Mouse (Mus musculus) MEL (cell line): Measurements from ENCODE around the gene Serinc2. TPM values are rescaled to one million over a fixed set of nuclear protein-coding genes. Genes with fewer than 3 reads are reported as not detected.

Experiments used
- DNase-seq: peaks from one replicate; pipeline ENCODE4 v3.0.0; 2011; ENCODE audit warnings: low read depth, low spot score
- H3K27ac ChIP-seq: 2 replicates; pipeline ENCODE4 v1.5.1; 2012; ENCODE audit warnings: low read depth, mild to moderate bottlenecking, control low read depth, low read length, moderate library complexity; ENCODE audit not compliant: control insufficient read depth
- H3K27me3 ChIP-seq, 2 experiments: fragments of 150-350 bp in 1 of 2; sonication (generic) in 1 of 2; 2 replicates each; pipeline ENCODE4 v1.6.1; 2012; ENCODE audit warnings: low read length in 2 of 2, mild to moderate bottlenecking in 2 of 2, improper control_type of control experiment in 1 of 2, moderate library complexity in 1 of 2; ENCODE audit not compliant: insufficient read depth in 2 of 2, control insufficient read depth in 1 of 2
- H3K36me3 ChIP-seq, 2 experiments: 2 replicates each; pipeline ENCODE4 v1.6.1; 2012 to 2014; ENCODE audit warnings: low read length in 2 of 2, improper control_type of control experiment in 1 of 2, inconsistent platforms in 1 of 2, mild to moderate bottlenecking in 1 of 2; ENCODE audit not compliant: insufficient read depth in 2 of 2, control insufficient read depth in 1 of 2
- H3K4me1 ChIP-seq, 2 experiments: fragments of 150-350 bp in 1 of 2; sonication (generic) in 1 of 2; 2 replicates each; pipeline ENCODE4 v1.6.1; 2012; ENCODE audit warnings: low read length in 2 of 2, improper control_type of control experiment in 1 of 2, mild to moderate bottlenecking in 1 of 2; ENCODE audit not compliant: insufficient read depth in 2 of 2, control insufficient read depth in 1 of 2
- H3K4me3 ChIP-seq, 2 experiments: fragments of 150-350 bp in 1 of 2; sonication (generic) in 1 of 2; 2 replicates each; pipeline ENCODE4 v1.5.1; 2012; ENCODE audit warnings: low read depth in 2 of 2, low read length in 2 of 2, mild to moderate bottlenecking in 2 of 2, moderate library complexity in 2 of 2, control low read depth in 1 of 2, improper control_type of control experiment in 1 of 2; ENCODE audit not compliant: control insufficient read depth in 1 of 2, insufficient read depth in 1 of 2
- H3K79me2 ChIP-seq: 2 replicates; pipeline ENCODE4 v1.6.1; 2012; ENCODE audit warnings: mild to moderate bottlenecking, low read length, moderate library complexity; ENCODE audit not compliant: control insufficient read depth, poor library complexity, insufficient read depth
- H3K9ac ChIP-seq: 2 replicates; pipeline ENCODE4 v1.6.1; 2012; ENCODE audit warnings: low read depth, mild to moderate bottlenecking, control low read depth, low read length, moderate library complexity; ENCODE audit not compliant: control insufficient read depth, poor library complexity, severe bottlenecking
- H3K9me3 ChIP-seq: fragments of 150-350 bp; sonication (generic); replicated peaks from 2 replicates; pipeline ENCODE4 v1.6.1; 2012; ENCODE audit warnings: mild to moderate bottlenecking, low read length, improper control_type of control experiment, moderate library complexity; ENCODE audit not compliant: insufficient read depth
- BHLHE40 ChIP-seq: IDR thresholded peaks from 2 replicates; pipeline ENCODE4 v1.6.1; 2012; ENCODE audit warnings: low read depth, mild to moderate bottlenecking, inconsistent platforms, low read length, improper control_type of control experiment, borderline replicate concordance
- CHD1 ChIP-seq: IDR thresholded peaks from 2 replicates; pipeline ENCODE4 v1.6.1; 2012; ENCODE audit warnings: low read depth, mild to moderate bottlenecking, inconsistent platforms, low read length, improper control_type of control experiment
- CHD2 ChIP-seq: IDR thresholded peaks from 2 replicates; pipeline ENCODE4 v1.6.1; 2011; ENCODE audit warnings: low read length, improper control_type of control experiment
- ELF1 ChIP-seq: IDR thresholded peaks from 2 replicates; pipeline ENCODE4 v1.6.1; 2014; ENCODE audit warnings: low read depth, mild to moderate bottlenecking, inconsistent platforms, low read length, improper control_type of control experiment, moderate library complexity
- EP300 ChIP-seq, 2 experiments: IDR thresholded peaks; 2 replicates each; pipeline ENCODE4 v1.6.1; 2011; ENCODE audit warnings: improper control_type of control experiment in 2 of 2, low read length in 2 of 2, low read depth in 1 of 2, mild to moderate bottlenecking in 1 of 2
- GABPA ChIP-seq: IDR thresholded peaks from 2 replicates; pipeline ENCODE4 v1.6.1; 2012; ENCODE audit warnings: low read depth, mild to moderate bottlenecking, inconsistent platforms, low read length, improper control_type of control experiment, moderate library complexity
- GATA1 ChIP-seq: IDR thresholded peaks from 2 replicates; pipeline ENCODE4 v1.6.1; 2011; ENCODE audit warnings: low read depth, low read length, improper control_type of control experiment
- HCFC1 ChIP-seq: IDR thresholded peaks from 2 replicates; pipeline ENCODE4 v1.6.1; 2012; ENCODE audit warnings: low read depth, mild to moderate bottlenecking, inconsistent platforms, low read length, improper control_type of control experiment, moderate library complexity
- KAT2A ChIP-seq: conservative IDR thresholded peaks from 2 replicates; pipeline ENCODE4 v1.6.1; 2012; ENCODE audit warnings: low read depth, low read length, improper control_type of control experiment, inconsistent platforms
- MXI1 ChIP-seq: IDR thresholded peaks from 2 replicates; pipeline ENCODE4 v1.6.1; 2011; ENCODE audit warnings: mild to moderate bottlenecking, low read depth, low read length, improper control_type of control experiment
- MYB ChIP-seq: IDR thresholded peaks from 2 replicates; pipeline ENCODE4 v1.6.1; 2011; ENCODE audit warnings: mild to moderate bottlenecking, low read depth, low read length, improper control_type of control experiment
- NRF1 ChIP-seq: IDR thresholded peaks from 2 replicates; pipeline ENCODE4 v1.6.1; 2014; ENCODE audit warnings: low read depth, mild to moderate bottlenecking, inconsistent platforms, low read length, improper control_type of control experiment, moderate library complexity; ENCODE audit not compliant: poor library complexity, insufficient read depth, severe bottlenecking
- POLR2AphosphoS2 ChIP-seq: IDR thresholded peaks from 2 replicates; pipeline ENCODE4 v1.6.1; 2011; ENCODE audit warnings: low read length, improper control_type of control experiment
- POLR2AphosphoS5 ChIP-seq: IDR thresholded peaks from 2 replicates; pipeline ENCODE4 v1.6.1; 2012; ENCODE audit warnings: low read depth, borderline replicate concordance, mild to moderate bottlenecking, inconsistent platforms, low read length, moderate library complexity, mixed read lengths
- RAD21 ChIP-seq: IDR thresholded peaks from 2 replicates; pipeline ENCODE4 v1.6.1; 2011; ENCODE audit warnings: mild to moderate bottlenecking, low read depth, low read length, improper control_type of control experiment
- SIN3A ChIP-seq: IDR thresholded peaks from 2 replicates; pipeline ENCODE4 v1.6.1; 2012; ENCODE audit warnings: low read length, improper control_type of control experiment, inconsistent platforms
- SMC3 ChIP-seq: IDR thresholded peaks from 2 replicates; pipeline ENCODE4 v1.6.1; 2011; ENCODE audit warnings: low read depth, low read length, improper control_type of control experiment
- TAL1 ChIP-seq: IDR thresholded peaks from 2 replicates; pipeline ENCODE4 v1.6.1; 2012; ENCODE audit warnings: mild to moderate bottlenecking, inconsistent platforms, low read length, moderate library complexity, mixed read lengths
- ZKSCAN1 ChIP-seq: IDR thresholded peaks from 2 replicates; pipeline ENCODE4 v1.6.1; 2012; ENCODE audit warnings: low read depth, mild to moderate bottlenecking, inconsistent platforms, low read length, improper control_type of control experiment, moderate library complexity
- ZMIZ1 ChIP-seq: IDR thresholded peaks from 2 replicates; pipeline ENCODE4 v1.6.1; 2012; ENCODE audit warnings: low read depth, mild to moderate bottlenecking, inconsistent platforms, low read length, improper control_type of control experiment, moderate library complexity
- ZNF384 ChIP-seq: IDR thresholded peaks from 2 replicates; pipeline ENCODE4 v1.6.1; 2012; ENCODE audit warnings: low read depth, mild to moderate bottlenecking, inconsistent platforms, low read length, improper control_type of control experiment
- polyA plus RNA-seq, 2 experiments: library from polyadenylated mRNA; stranded (reverse) in 1 of 2; unstranded in 1 of 2; fragments of >175 nt in 1 of 2; fragments of >200 nt in 1 of 2; gene quantifications; 2 replicates each; pipeline versions ENCODE4 v1.2.1 to v1.2.4; 2012; ENCODE audit warnings: low replicate concordance in 2 of 2, low read depth in 1 of 2; ENCODE audit not compliant: insufficient read length in 2 of 2, insufficient read depth in 1 of 2, missing spikeins in 1 of 2
- total RNA-seq: library from RNA; depleted of rRNA; stranded (reverse); fragments of 300-350 nt; gene quantifications from 2 replicates; pipeline ENCODE4 v1.2.3, GENCODE M21; 2012

Gene Serinc2
- total and polyA plus RNA-seq, 3 experiments = 0.21 TPM; not detected in 2

GRCm38 (mm10) chr4:130292271-130292670, 13.3 kb upstream of the Serinc2 start (continued):
- no peak for TF ChIP-seq HCFC1

- no peaks in the 10 kb centered on the region for H3K79me2 ChIP-seq
- no peak overlapping the region for H3K9ac ChIP-seq
- DNase-seq = no peak
- H3K4me1 ChIP-seq = peaks cover 1 to 3% of the 10 kb centered on the region in 2 experiments; a peak in 2 of 4 replicates
- peaks cover 2 to 14% of the 10 kb centered on the region in 2 experiments; a peak in 3 of 4 replicates for H3K27me3 ChIP-seq
- H3K9me3 ChIP-seq = no peaks in the 10 kb centered on the region
- no peak overlapping the region for H3K4me3 ChIP-seq
- no peak overlapping the region for H3K27ac ChIP-seq
- peaks cover 0 to under 1% of the 10 kb centered on the region in 2 experiments; a peak in 1 of 4 replicates for H3K36me3 ChIP-seq
- TF ChIP-seq EP300 (IDR thresholded peaks at IDR 0.05; ENCODE audit: low read depth in 1 of 2, low read length in 2 of 2) (no peak), ELF1 (no peak), ZMIZ1 (no peak), BHLHE40 (no peak), GATA1 (no peak), ZKSCAN1 (no peak), TAL1 (no peak), GABPA (no peak), NRF1 (no peak), POLR2AphosphoS2 (no peak), ZNF384 (no peak), POLR2AphosphoS5 (no peak), SMC3 (no peak), SIN3A (no peak), CHD2 (no peak), MYB (no peak), MXI1 (no peak), RAD21 (no peak), CHD1 (no peak), KAT2A (no peak)
- TF ChIP-seq, all 39 proteins: peak for 0
Measured at GRCm38 (mm10) chr4:130289824-130290223, 10.8 kb upstream of the Serinc2 start.
